Mouse (Mus musculus) liver, embryonic 12.5 days (tissue): ENCODE results near the gene 4930433I11Rik. TPM values are rescaled to one million over a fixed set of nuclear protein-coding genes. Genes with fewer than 3 reads are reported as not detected.
"Not testable (repeated sequence)": the region's sequence is repeated elsewhere in the genome, so short reads cannot be mapped to it uniquely, and the experiment has no call there.

Experiments used
- ATAC-seq: fragments of 200-750 bp; cut with Nextera tagmentation; 2 replicates; pipeline ENCODE4 v1.8.0; 2017; ENCODE audit warnings: moderate number of reproducible peaks, mild to moderate bottlenecking, moderate library complexity
- H3K27ac ChIP-seq: fragments of 300-500 bp; sonication (generic); 2 replicates; pipeline ENCODE4 v1.5.1; 2016; ENCODE audit warnings: mild to moderate bottlenecking
- H3K27me3 ChIP-seq: fragments of 300-500 bp; sonication (generic); replicated peaks from 2 replicates; pipeline ENCODE4 v1.6.1; 2016; ENCODE audit warnings: mild to moderate bottlenecking, moderate library complexity
- H3K36me3 ChIP-seq: fragments of 300-500 bp; sonication (generic); 2 replicates; pipeline ENCODE4 v1.6.1; 2016; ENCODE audit warnings: mild to moderate bottlenecking, moderate library complexity
- H3K4me1 ChIP-seq: fragments of 300-500 bp; sonication (generic); 2 replicates; pipeline ENCODE4 v1.6.1; 2016
- H3K4me2 ChIP-seq: fragments of 300-500 bp; sonication (generic); 2 replicates; pipeline ENCODE4 v1.6.1; 2016; ENCODE audit warnings: mild to moderate bottlenecking, moderate library complexity
- H3K4me3 ChIP-seq: fragments of 300-500 bp; sonication (generic); 2 replicates; pipeline ENCODE4 v1.5.1; 2016; ENCODE audit warnings: mild to moderate bottlenecking, moderate library complexity
- H3K9ac ChIP-seq: fragments of 300-500 bp; sonication (generic); 2 replicates; pipeline ENCODE4 v1.6.1; 2016; ENCODE audit warnings: mild to moderate bottlenecking, moderate library complexity
- H3K9me3 ChIP-seq: fragments of 300-500 bp; sonication (generic); replicated peaks from 2 replicates; pipeline ENCODE4 v1.6.1; 2016; ENCODE audit warnings: mild to moderate bottlenecking, moderate library complexity
- whole genome bisulfite sequencing: fragments of 180-500 bp; shearing (Covaris S2); methylation state at CpG from one replicate; pipeline ENCODE4 v1.1.7; 2016; ENCODE audit not compliant: insufficient replicate concordance; 5-methylcytosine and 5-hydroxymethylcytosine counted together
- polyA plus RNA-seq: library from polyadenylated mRNA; unstranded; fragments of >200 nt; fragmentation: Nextera tagmentation; extraction: Ambion mirVana; gene quantifications from 2 replicates; pipeline ENCODE4 v1.2.1, GENCODE M21; 2016

Gene 4930433I11Rik
- not detected in 2 replicates for polyA plus RNA-seq

DNA sequence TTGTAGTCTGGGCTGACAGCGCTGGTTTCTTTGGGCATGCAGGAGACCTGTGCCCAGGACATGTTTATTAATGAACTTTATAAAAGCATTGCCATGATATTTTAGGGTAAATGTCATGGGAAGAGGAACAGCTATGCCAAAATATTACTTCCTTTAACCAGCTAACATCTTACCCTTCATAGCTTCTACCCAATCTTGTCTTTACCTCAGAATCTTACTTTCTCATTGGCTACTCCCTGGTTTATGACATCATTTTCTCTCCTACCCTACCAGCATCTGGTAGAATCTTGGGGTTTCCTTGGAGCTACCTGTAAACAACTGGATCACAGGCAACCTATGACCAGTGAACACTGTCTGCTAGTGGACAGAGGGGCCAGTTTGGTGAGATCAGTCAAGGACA lies at the start of gene 4930433I11Rik:
Gene 4930433I11Rik (plus strand): TSS at position 301 of the 400 bp plus-strand sequence.
- no peak within 1 kb of the TSS for H3K9ac ChIP-seq
- H3K4me1 ChIP-seq: no peaks in the 10 kb centered on the region
- H3K27ac ChIP-seq: no peak within 1 kb of the TSS
- no peak for ATAC-seq
- H3K4me2 ChIP-seq: no peak within 1 kb of the TSS
- no peaks in the 10 kb centered on the region for H3K9me3 ChIP-seq
- no peak within 1 kb of the TSS for H3K4me3 ChIP-seq
- H3K27me3 ChIP-seq: no peaks in the 10 kb centered on the region
- H3K36me3 ChIP-seq: no peaks in the 10 kb centered on the region
- 72% methylated on average over 1 of the region's 1 CpGs for WGBS

DNA sequence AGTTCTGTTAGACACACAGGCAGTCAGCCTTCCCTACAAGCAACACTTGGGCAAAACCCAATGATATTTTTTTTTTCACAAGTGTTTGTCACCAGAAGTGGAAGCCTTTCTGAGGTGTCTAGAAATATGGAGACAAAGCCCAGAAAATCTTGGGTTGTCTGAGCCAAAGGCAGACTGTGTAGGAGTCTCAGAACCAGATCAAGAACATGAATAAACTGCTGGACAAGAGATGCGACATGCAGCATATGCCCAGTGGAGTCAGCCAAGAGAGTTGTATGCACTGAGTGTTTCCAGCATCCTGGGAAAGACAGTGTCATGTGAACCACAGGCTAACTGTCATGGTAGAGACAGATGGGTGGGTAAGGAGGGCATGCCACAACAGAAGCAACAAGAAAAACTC lies 48.0 kb upstream of the 4930433I11Rik start:
- WGBS: 82% methylated on average over 1 of the region's 1 CpGs
- no peak overlapping the region for H3K4me3 ChIP-seq

DNA sequence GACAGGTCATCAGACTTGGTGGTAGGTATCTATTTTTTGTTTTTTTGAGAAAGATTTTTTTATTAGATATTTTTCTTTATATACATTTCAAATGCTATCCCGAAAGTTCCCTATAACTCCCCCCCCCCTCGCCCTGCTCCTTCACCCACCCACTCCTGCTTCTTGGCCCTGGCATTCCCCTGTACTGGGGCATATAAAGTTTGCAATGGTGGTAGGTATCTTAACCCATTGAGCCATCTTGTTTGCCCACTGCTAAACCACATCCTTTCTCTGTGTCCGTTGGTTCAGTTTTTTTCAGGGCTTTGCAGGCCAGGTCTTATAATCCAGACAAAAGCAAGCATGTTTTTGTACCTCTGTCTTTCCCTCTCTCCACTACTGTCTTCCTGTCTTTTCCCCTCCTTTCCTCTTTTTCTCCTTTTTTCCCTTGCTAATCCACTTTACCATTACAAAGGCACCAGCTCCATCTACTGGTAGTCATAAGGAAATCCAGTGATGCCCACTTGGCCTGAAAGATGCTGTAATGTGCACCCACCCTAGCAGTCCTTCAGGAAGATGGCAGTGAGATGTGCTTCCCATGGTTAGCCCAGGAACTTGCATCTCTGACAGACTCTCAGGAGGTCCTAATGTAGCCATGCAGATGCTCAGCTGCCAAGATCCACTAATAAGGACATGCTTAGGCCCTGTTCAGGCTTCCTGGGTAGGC lies 45.0 kb upstream of the 4930433I11Rik start:
- H3K27ac ChIP-seq: no peak overlapping the region
- no peaks in the 10 kb centered on the region for H3K27me3 ChIP-seq
- 37% methylated on average over 3 of the region's 3 CpGs for WGBS
- H3K4me3 ChIP-seq: no peak overlapping the region
- no peaks in the 10 kb centered on the region for H3K9me3 ChIP-seq
- H3K36me3 ChIP-seq: no peaks in the 10 kb centered on the region
- H3K4me2 ChIP-seq: no peak overlapping the region
- no peak overlapping the region for H3K9ac ChIP-seq
- no peaks in the 10 kb centered on the region for H3K4me1 ChIP-seq
- ATAC-seq: no peak

More for the DNA sequence above, 48.0 kb upstream of the 4930433I11Rik start:
- no peak for ATAC-seq
- no peaks in the 10 kb centered on the region for H3K36me3 ChIP-seq
- H3K4me2 ChIP-seq: no peak overlapping the region
- no peaks in the 10 kb centered on the region for H3K27me3 ChIP-seq
- no peak overlapping the region for H3K27ac ChIP-seq
- no peaks in the 10 kb centered on the region for H3K9me3 ChIP-seq
- no peaks in the 10 kb centered on the region for H3K4me1 ChIP-seq
- H3K9ac ChIP-seq: no peak overlapping the region

DNA sequence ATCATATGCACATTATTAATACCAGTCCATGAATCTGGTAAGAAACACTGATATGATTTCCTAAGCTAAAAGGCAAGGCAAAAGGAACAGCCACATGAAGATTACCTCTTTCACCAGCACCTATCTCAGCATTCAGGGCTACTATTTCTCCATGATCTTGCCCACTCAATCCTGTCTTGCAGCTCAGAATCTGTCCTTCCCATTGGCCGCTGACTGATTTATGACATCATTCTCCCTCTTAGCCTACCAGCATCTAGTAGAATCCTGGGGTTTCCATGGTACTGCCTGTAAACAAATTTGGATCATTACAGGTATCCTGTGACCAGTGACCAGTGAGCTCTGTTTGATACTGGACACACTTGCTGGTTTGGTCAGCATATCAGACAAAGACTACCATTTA lies 45.1 kb downstream of the 4930433I11Rik start, which contains the start of gene Gm4884:
Gene Gm4884 (plus strand): TSS at position 301 of the 400 bp plus-strand sequence.
- not testable (repeated sequence) for H3K9ac ChIP-seq, H3K4me2 ChIP-seq, H3K36me3 ChIP-seq, H3K9me3 ChIP-seq, H3K27ac ChIP-seq, ATAC-seq, H3K27me3 ChIP-seq, H3K4me1 ChIP-seq, H3K4me3 ChIP-seq
- 59% methylated on average over 1 of the region's 1 CpGs for WGBS

DNA sequence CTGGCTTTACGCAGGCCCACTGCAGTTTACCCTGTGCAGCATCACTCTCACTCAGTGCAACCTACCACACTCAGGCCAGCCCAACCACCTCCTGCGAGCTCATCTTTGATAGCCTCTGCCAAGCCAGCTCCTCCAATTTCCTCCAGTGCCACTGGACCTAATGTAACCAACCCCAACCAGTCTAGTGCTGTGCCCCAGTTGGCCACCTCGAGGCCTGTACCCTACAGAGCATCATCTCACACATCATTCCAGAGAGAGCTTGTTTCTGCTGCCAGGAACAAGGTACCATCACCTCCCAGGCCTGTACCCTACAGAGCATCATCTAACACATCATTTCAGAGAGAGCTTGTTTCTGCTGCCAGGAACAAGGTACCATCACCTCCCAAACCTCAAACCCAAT lies 56.7 kb downstream of the 4930433I11Rik start:
- H3K9ac ChIP-seq, H3K4me1 ChIP-seq, H3K4me3 ChIP-seq, ATAC-seq, H3K4me2 ChIP-seq, H3K27ac ChIP-seq, H3K36me3 ChIP-seq, H3K9me3 ChIP-seq, H3K27me3 ChIP-seq: not testable (repeated sequence)
- 41% methylated on average over 3 of the region's 3 CpGs for WGBS

Other genes starting within 250 kb of the 4930433I11Rik start
- gene Vstm2b, start 89.2 kb upstream of the 4930433I11Rik start, polyA plus RNA-seq: 0.15 and 0.43 TPM in 2 replicates
- gene Gm4884, start 45.2 kb downstream of the 4930433I11Rik start, polyA plus RNA-seq: not detected in 2 replicates
- gene Gm5592, start 166.3 kb downstream of the 4930433I11Rik start, polyA plus RNA-seq: not detected in 2 replicates